Mouse (Mus musculus): ENCODE measurements around the gene Ddah1. TPM values are rescaled to one million over a fixed set of nuclear protein-coding genes. Genes with fewer than 3 reads are reported as not detected.

The Ddah1 gene
- total RNA-seq, 4 experiments from 2014 or later, result 55.4 to 64.4 (median 60.5) TPM

GRCm38 (mm10) chr3:145763642-145763972 is 5.1 kb downstream of the Ddah1 start:
- no peak for DNase-seq (ENCODE audit: low spot score in 2 of 2)

GRCm38 (mm10) chr3:145764416-145764815 is 5.9 kb downstream of the Ddah1 start:
- no peak for DNase-seq (ENCODE audit: low spot score in 2 of 2)

GRCm38 (mm10) chr3:145768439-145768838 is 10.0 kb downstream of the Ddah1 start:
- DNase-seq (ENCODE audit: low spot score in 2 of 2), result no peak

GRCm38 (mm10) chr3:145773384-145773783 is 14.9 kb downstream of the Ddah1 start:
- DNase-seq (ENCODE audit: low spot score in 2 of 2), result no peak

GRCm38 (mm10) chr3:145774336-145774735 is 15.9 kb downstream of the Ddah1 start:
- DNase-seq (ENCODE audit: low spot score in 2 of 2), result no peak

- DNase-seq (ENCODE audit: low spot score in 2 of 2), result no peak
Observed at GRCm38 (mm10) chr3:145775236-145775635, 16.8 kb downstream of the Ddah1 start.

- DNase-seq (ENCODE audit: low spot score in 2 of 2), result no peak
Observed at GRCm38 (mm10) chr3:145775862-145776261, 17.4 kb downstream of the Ddah1 start.

- DNase-seq (ENCODE audit: low spot score in 2 of 2), result no peak
Observed at GRCm38 (mm10) chr3:145777006-145777405, 18.5 kb downstream of the Ddah1 start.

- no peak for DNase-seq (ENCODE audit: low spot score in 2 of 2)
Observed at GRCm38 (mm10) chr3:145778406-145778922, 20.0 kb downstream of the Ddah1 start.

- DNase-seq (ENCODE audit: low spot score in 2 of 2), result no peak
Observed at GRCm38 (mm10) chr3:145779279-145779973, 21.0 kb downstream of the Ddah1 start.

- no peak for DNase-seq (ENCODE audit: low spot score in 2 of 2)
Observed at GRCm38 (mm10) chr3:145780784-145781442, 22.4 kb downstream of the Ddah1 start.

- no peak for DNase-seq (ENCODE audit: low spot score in 2 of 2)
Observed at GRCm38 (mm10) chr3:145785244-145785643, 26.8 kb downstream of the Ddah1 start.

GRCm38 (mm10) chr3:145787303-145787702 is 28.8 kb downstream of the Ddah1 start:
- DNase-seq (ENCODE audit: low spot score in 2 of 2), result no peak

- DNase-seq (ENCODE audit: low spot score in 2 of 2), result no peak
Observed at GRCm38 (mm10) chr3:145789114-145789513, 30.6 kb downstream of the Ddah1 start.

GRCm38 (mm10) chr3:145790233-145790632 is 31.8 kb downstream of the Ddah1 start:
- DNase-seq (ENCODE audit: low spot score in 2 of 2), result no peak

GRCm38 (mm10) chr3:145790709-145791108 is 32.2 kb downstream of the Ddah1 start:
- no peak for DNase-seq (ENCODE audit: low spot score in 2 of 2)

GRCm38 (mm10) chr3:145794355-145794754 is 35.9 kb downstream of the Ddah1 start:
- DNase-seq (ENCODE audit: low spot score in 2 of 2), result no peak

- DNase-seq (ENCODE audit: low spot score in 2 of 2), result no peak
Observed at GRCm38 (mm10) chr3:145795896-145796295, 37.4 kb downstream of the Ddah1 start.

GRCm38 (mm10) chr3:145798042-145798441 is 39.6 kb downstream of the Ddah1 start:
- DNase-seq (ENCODE audit: low spot score in 2 of 2), result no peak

GRCm38 (mm10) chr3:145798751-145799188 is 40.3 kb downstream of the Ddah1 start:
- DNase-seq (ENCODE audit: low spot score in 2 of 2), result no peak

GRCm38 (mm10) chr3:145799365-145799764 is 40.9 kb downstream of the Ddah1 start:
- no peak for DNase-seq (ENCODE audit: low spot score in 2 of 2)

GRCm38 (mm10) chr3:145802106-145802505 is 43.6 kb downstream of the Ddah1 start:
- no peak for DNase-seq (ENCODE audit: low spot score in 2 of 2)

- no peak for DNase-seq (ENCODE audit: low spot score in 2 of 2)
Observed at GRCm38 (mm10) chr3:145805848-145806247, 47.4 kb downstream of the Ddah1 start.

All from layer of hippocampus, adult 8-10 months (tissue).